Mouse (Mus musculus): ENCODE results near the gene Ankrd44. TPM values are rescaled to one million over a fixed set of nuclear protein-coding genes. Genes with fewer than 3 reads are reported as not detected.
A peak's percentile ranks its signal among the peaks of the same experiment; 100 is the strongest.

Ankrd44 gene
- polyA plus RNA-seq, 1 experiment from 2014 or later = 16.0 TPM

- no peaks in the 10 kb centered on the region for H3K9me3 ChIP-seq (ENCODE audit: control insufficient read depth, low read length)
- H3K36me3 ChIP-seq (ENCODE audit: control insufficient read depth, insufficient read depth, low read length) = no peaks in the 10 kb centered on the region
- DNase-seq (ENCODE audit: low spot score) = no peak
- H3K27ac ChIP-seq (ENCODE audit: low read depth) = no peak overlapping the region
- H3K4me1 ChIP-seq (replicated peaks; ENCODE audit: control insufficient read depth, insufficient read depth, low read length) = 0 out of 2 replicates have a peak, but pooled peaks cover 4% of the 10 kb centered on the region
- 40% methylated on average over 7 of the region's 7 CpGs for WGBS
- no peak overlapping the region for H3K9ac ChIP-seq (ENCODE audit: low read length)
- H3K4me2 ChIP-seq (ENCODE audit: low read length) = peak overlapping the region; percentile 83
- no peak for ATAC-seq (replicated peaks; ENCODE audit: low FRiP score, low TSS enrichment, low read depth)
- peak overlapping the region; percentile 87 for H3K4me3 ChIP-seq (ENCODE audit: low read depth, low read length)
- H3K27me3 ChIP-seq (replicated peaks; ENCODE audit: control insufficient read depth, insufficient read depth, low read length) = no peaks in the 10 kb centered on the region
These were observed 1.4 kb downstream of the Ankrd44 start for GRCm38 (mm10) chr1:54924760-54925159.

- H3K9me3 ChIP-seq (ENCODE audit: control insufficient read depth, low read length) = no peaks in the 10 kb centered on the region
- no peaks in the 10 kb centered on the region for H3K36me3 ChIP-seq (ENCODE audit: control insufficient read depth, insufficient read depth, low read length)
- no peak for DNase-seq (ENCODE audit: low spot score)
- 0 out of 2 replicates have a peak, but pooled peaks cover 4% of the 10 kb centered on the region for H3K4me1 ChIP-seq (replicated peaks; ENCODE audit: control insufficient read depth, insufficient read depth, low read length)
- no peaks in the 10 kb centered on the region for H3K27me3 ChIP-seq (replicated peaks; ENCODE audit: control insufficient read depth, insufficient read depth, low read length)
- peak overlapping the region; percentile 87; the same call in 1 of the 2 replicates for H3K4me3 ChIP-seq (ENCODE audit: low read depth, low read length)
- 69% methylated on average over 4 of the region's 4 CpGs for WGBS
- ATAC-seq (replicated peaks; ENCODE audit: low FRiP score, low TSS enrichment, low read depth) = no peak
- H3K9ac ChIP-seq (ENCODE audit: low read length) = no peak overlapping the region
- H3K27ac ChIP-seq (ENCODE audit: low read depth) = no peak overlapping the region
- peak overlapping the region; percentile 83 for H3K4me2 ChIP-seq (ENCODE audit: low read length)
These were observed 1.9 kb downstream of the Ankrd44 start for GRCm38 (mm10) chr1:54924309-54924685.

- WGBS = 85% methylated on average over 6 of the region's 6 CpGs
- no peak for ATAC-seq (replicated peaks; ENCODE audit: low FRiP score, low TSS enrichment, low read depth)
- no peak overlapping the region for H3K9ac ChIP-seq (ENCODE audit: low read length)
- no peaks in the 10 kb centered on the region for H3K27me3 ChIP-seq (replicated peaks; ENCODE audit: control insufficient read depth, insufficient read depth, low read length)
- no peak for DNase-seq (ENCODE audit: low spot score)
- H3K4me2 ChIP-seq (ENCODE audit: low read length) = no peak overlapping the region
- H3K4me1 ChIP-seq (replicated peaks; ENCODE audit: control insufficient read depth, insufficient read depth, low read length) = 0 out of 2 replicates have a peak, but pooled peaks cover 4% of the 10 kb centered on the region
- H3K27ac ChIP-seq (ENCODE audit: low read depth) = no peak overlapping the region
- no peak overlapping the region for H3K4me3 ChIP-seq (ENCODE audit: low read depth, low read length)
- H3K36me3 ChIP-seq (ENCODE audit: control insufficient read depth, insufficient read depth, low read length) = no peaks in the 10 kb centered on the region
- no peaks in the 10 kb centered on the region for H3K9me3 ChIP-seq (ENCODE audit: control insufficient read depth, low read length)
These were observed 2.5 kb downstream of the Ankrd44 start for GRCm38 (mm10) chr1:54923366-54924308.

GRCm38 (mm10) chr1:54922707-54923106, 3.5 kb downstream of the Ankrd44 start:
- H3K9ac ChIP-seq (ENCODE audit: low read length) = no peak overlapping the region
- no peak overlapping the region for H3K4me2 ChIP-seq (ENCODE audit: low read length)
- ATAC-seq (replicated peaks; ENCODE audit: low FRiP score, low TSS enrichment, low read depth) (no peak), DNase-seq (ENCODE audit: low spot score) (no peak)
- H3K4me3 ChIP-seq (ENCODE audit: low read depth, low read length) = no peak overlapping the region
- no peaks in the 10 kb centered on the region for H3K9me3 ChIP-seq (ENCODE audit: control insufficient read depth, low read length)
- H3K36me3 ChIP-seq (ENCODE audit: control insufficient read depth, insufficient read depth, low read length) = no peaks in the 10 kb centered on the region
- no peaks in the 10 kb centered on the region for H3K27me3 ChIP-seq (replicated peaks; ENCODE audit: control insufficient read depth, insufficient read depth, low read length)
- no peak overlapping the region for H3K27ac ChIP-seq (ENCODE audit: low read depth)
- 79% methylated on average over 8 of the region's 8 CpGs for WGBS
- H3K4me1 ChIP-seq (replicated peaks; ENCODE audit: control insufficient read depth, insufficient read depth, low read length) = 0 out of 2 replicates have a peak, but pooled peaks cover 4% of the 10 kb centered on the region

- DNase-seq (ENCODE audit: low spot score) = no peak
- Histone ChIP-seq H3K4me1 (replicated peaks; ENCODE audit: control insufficient read depth, insufficient read depth, low read length) (0 out of 2 replicates have a peak, but pooled peaks cover 4% of the 10 kb centered on the region), H3K9ac (ENCODE audit: low read length) (no peak overlapping the region), H3K36me3 (ENCODE audit: control insufficient read depth, insufficient read depth, low read length) (no peaks in the 10 kb centered on the region), H3K9me3 (ENCODE audit: control insufficient read depth, low read length) (no peaks in the 10 kb centered on the region), H3K4me3 (ENCODE audit: low read depth, low read length) (no peak overlapping the region), H3K4me2 (ENCODE audit: low read length) (no peak overlapping the region), H3K27ac (ENCODE audit: low read depth) (no peak overlapping the region), H3K27me3 (replicated peaks; ENCODE audit: control insufficient read depth, insufficient read depth, low read length) (no peaks in the 10 kb centered on the region)
- 72% methylated on average over 12 of the region's 12 CpGs for WGBS
- no peak; the same call in 1 of the 2 replicates for ATAC-seq (replicated peaks; ENCODE audit: low FRiP score, low TSS enrichment, low read depth)
These were observed 4.1 kb downstream of the Ankrd44 start for GRCm38 (mm10) chr1:54922025-54922574.

GRCm38 (mm10) chr1:54920132-54920531, 6.1 kb downstream of the Ankrd44 start:
- Histone ChIP-seq H3K9me3 (ENCODE audit: control insufficient read depth, low read length) (no peaks in the 10 kb centered on the region), H3K4me2 (ENCODE audit: low read length) (no peak overlapping the region), H3K4me3 (ENCODE audit: low read depth, low read length) (no peak overlapping the region), H3K4me1 (replicated peaks; ENCODE audit: control insufficient read depth, insufficient read depth, low read length) (0 out of 2 replicates have a peak, but pooled peaks cover 4% of the 10 kb centered on the region), H3K9ac (ENCODE audit: low read length) (no peak overlapping the region), H3K27ac (ENCODE audit: low read depth) (no peak overlapping the region), H3K27me3 (replicated peaks; ENCODE audit: control insufficient read depth, insufficient read depth, low read length) (no peaks in the 10 kb centered on the region), H3K36me3 (ENCODE audit: control insufficient read depth, insufficient read depth, low read length) (no peaks in the 10 kb centered on the region)
- ATAC-seq (replicated peaks; ENCODE audit: low FRiP score, low TSS enrichment, low read depth) (no peak), DNase-seq (ENCODE audit: low spot score) (no peak)
- 90% methylated on average over 4 of the region's 4 CpGs for WGBS

- no peak overlapping the region for H3K4me3 ChIP-seq (ENCODE audit: low read depth, low read length)
- H3K9me3 ChIP-seq (ENCODE audit: control insufficient read depth, low read length) = no peaks in the 10 kb centered on the region
- ATAC-seq (replicated peaks; ENCODE audit: low FRiP score, low TSS enrichment, low read depth) = no peak
- H3K36me3 ChIP-seq (ENCODE audit: control insufficient read depth, insufficient read depth, low read length) = no peaks in the 10 kb centered on the region
- H3K9ac ChIP-seq (ENCODE audit: low read length) = no peak overlapping the region
- 78% methylated on average over 4 of the region's 4 CpGs for WGBS
- H3K27ac ChIP-seq (ENCODE audit: low read depth) = no peak overlapping the region
- no peaks in the 10 kb centered on the region for H3K27me3 ChIP-seq (replicated peaks; ENCODE audit: control insufficient read depth, insufficient read depth, low read length)
- H3K4me1 ChIP-seq (replicated peaks; ENCODE audit: control insufficient read depth, insufficient read depth, low read length) = peaks cover 14% of the 10 kb centered on the region; the same call in 1 of the 2 replicates
- DNase-seq (ENCODE audit: low spot score) = no peak
- no peak overlapping the region for H3K4me2 ChIP-seq (ENCODE audit: low read length)
These were observed 9.7 kb downstream of the Ankrd44 start for GRCm38 (mm10) chr1:54916456-54916855.

GRCm38 (mm10) chr1:54914387-54914786, 11.8 kb downstream of the Ankrd44 start:
- H3K4me2 ChIP-seq (ENCODE audit: low read length) = no peak overlapping the region
- H3K27me3 ChIP-seq (replicated peaks; ENCODE audit: control insufficient read depth, insufficient read depth, low read length) = no peaks in the 10 kb centered on the region
- WGBS = 15% methylated on average over 9 of the region's 9 CpGs
- ATAC-seq (replicated peaks; ENCODE audit: low FRiP score, low TSS enrichment, low read depth) (0 out of 2 replicates have a peak, but pooled peaks have one; percentile 42), DNase-seq (ENCODE audit: low spot score) (no peak)
- no peak overlapping the region for H3K4me3 ChIP-seq (ENCODE audit: low read depth, low read length)
- H3K36me3 ChIP-seq (ENCODE audit: control insufficient read depth, insufficient read depth, low read length) = no peaks in the 10 kb centered on the region
- H3K27ac ChIP-seq (ENCODE audit: low read depth) = no peak overlapping the region
- no peaks in the 10 kb centered on the region for H3K9me3 ChIP-seq (ENCODE audit: control insufficient read depth, low read length)
- H3K4me1 ChIP-seq (replicated peaks; ENCODE audit: control insufficient read depth, insufficient read depth, low read length) = peaks cover 20% of the 10 kb centered on the region
- no peak overlapping the region for H3K9ac ChIP-seq (ENCODE audit: low read length)
